23 mouse cellular contexts compared by ENCODE assay signal in the genomic region with DNA sequence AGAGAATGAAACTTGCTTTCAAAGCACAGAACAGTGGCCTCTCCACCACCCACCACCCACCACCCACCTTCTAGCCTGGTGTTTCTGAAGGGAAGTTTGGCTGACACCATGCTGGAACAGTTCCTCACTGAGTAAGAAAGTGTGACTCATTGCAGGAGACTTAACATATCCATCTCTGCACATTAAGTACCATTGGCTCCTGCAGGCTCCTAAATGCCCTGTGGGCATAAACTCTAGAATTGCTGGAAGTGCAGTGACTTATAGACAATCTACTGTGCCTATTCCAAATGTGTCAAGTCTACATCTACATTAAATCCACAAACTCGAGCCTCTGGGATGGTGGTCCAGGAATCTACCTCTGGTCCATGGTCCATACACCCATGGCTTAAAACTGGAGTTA.
DNase-seq lines count a peak whose midpoint lies in the region; ATAC-seq and TF ChIP-seq lines count a peak whose summit lies in the region.
"Had no signal": no experiment of that assay in that cellular context is flagged by ENCODE, and none has a peak within 500 bp of the region (broad histone marks: within the 10 kb centered on the region; RNA-seq: fewer than 3 reads in every experiment).

No protein-coding gene starts in this region.

- no peaks in the 10 kb centered on the region for H3K9me3 ChIP-seq in midbrain, embryonic 11.5 days (ENCODE audit: control insufficient read depth, low read length)
- H3K9me3 ChIP-seq in midbrain, embryonic 15.5 days: no peaks in the 10 kb centered on the region
- H3K9me3 ChIP-seq: embryonic facial prominence, embryonic 12.5 days; forebrain, embryonic 13.5 days; heart, embryonic 15.5 days; hindbrain, embryonic 10.5 days; hindbrain, embryonic 15.5 days had no signal

- no peak overlapping the region for H3K9ac ChIP-seq in midbrain, embryonic 11.5 days (ENCODE audit: low read length)
- H3K9ac ChIP-seq in midbrain, embryonic 15.5 days: no peak overlapping the region
- H3K9ac ChIP-seq: embryonic facial prominence, embryonic 12.5 days; forebrain, embryonic 13.5 days; forebrain, postnatal 0 days; heart, embryonic 15.5 days; hindbrain, embryonic 15.5 days had no signal

- H3K4me2 ChIP-seq in midbrain, embryonic 11.5 days: no peak overlapping the region
- no peak overlapping the region for H3K4me2 ChIP-seq in midbrain, embryonic 15.5 days
- H3K4me2 ChIP-seq: embryonic facial prominence, embryonic 12.5 days; forebrain, embryonic 13.5 days; heart, embryonic 11.5 days; heart, embryonic 15.5 days; hindbrain, embryonic 15.5 days had no signal

- H3K4me3 ChIP-seq in midbrain, embryonic 11.5 days (ENCODE audit: low read depth, low read length): no peak overlapping the region
- H3K4me3 ChIP-seq in midbrain, embryonic 15.5 days: no peak overlapping the region
- H3K4me3 ChIP-seq in embryonic fibroblast, embryonic 13.5 days (ENCODE audit: insufficient read depth, low read length): no peak overlapping the region
- H3K4me3 ChIP-seq: embryonic facial prominence, embryonic 12.5 days; forebrain, embryonic 13.5 days; heart, adult 2 months; heart, embryonic 15.5 days; hindbrain, embryonic 10.5 days; hindbrain, embryonic 15.5 days had no signal

- no peak for DNase-seq in frontal cortex, postnatal 14 days (ENCODE audit: low spot score in 2 of 2)
- DNase-seq in midbrain, embryonic 11.5 days (ENCODE audit: low spot score, missing footprints): peak; percentile 56
- DNase-seq in thymus, postnatal 10 days (ENCODE audit: low spot score in 2 of 2): no peak
- no peak for DNase-seq in cerebellum, postnatal 10 days
- DNase-seq: adrenal gland, adult 2 months; adrenal gland, postnatal 36 days; cerebellum, adult 11 months; cerebellum, adult 8-10 months; cerebellum, postnatal 25 days; forebrain, postnatal 0 days; gastrocnemius, postnatal 36 days; heart, adult 2 months; heart, postnatal 14 days had no signal

- WGBS in midbrain, embryonic 11.5 days: 65% methylated on average over 1 of the region's 1 CpGs
- 75% methylated on average over 1 of the region's 1 CpGs for WGBS in midbrain, embryonic 15.5 days

- TF ChIP-seq CTCF in embryonic fibroblast, embryonic 13.5 days (IDR thresholded peaks at IDR 0.05; ENCODE audit: borderline replicate concordance, insufficient read depth, low read length): no peak

- no peak for TF ChIP-seq POLR2A in embryonic fibroblast, embryonic 13.5 days (IDR thresholded peaks at IDR 0.05; ENCODE audit: low read depth, low read length)

- H3K36me3 ChIP-seq in midbrain, embryonic 11.5 days (ENCODE audit: control insufficient read depth, insufficient read depth, low read length): no peaks in the 10 kb centered on the region
- no peaks in the 10 kb centered on the region for H3K36me3 ChIP-seq in midbrain, embryonic 15.5 days (replicated peaks)
- H3K36me3 ChIP-seq: embryonic facial prominence, embryonic 12.5 days; heart, embryonic 15.5 days; hindbrain, embryonic 10.5 days; hindbrain, embryonic 15.5 days had no signal

- H3K27ac ChIP-seq in midbrain, embryonic 11.5 days (ENCODE audit: low read depth, low read length): no peak overlapping the region
- H3K27ac ChIP-seq in midbrain, embryonic 15.5 days: no peak overlapping the region
- H3K27ac ChIP-seq in embryonic fibroblast, embryonic 13.5 days (ENCODE audit: insufficient read depth, low read length): peak overlapping the region; percentile 54; the same call in 1 of the 2 replicates
- H3K27ac ChIP-seq: embryonic facial prominence, embryonic 12.5 days; forebrain, embryonic 13.5 days; heart, adult 2 months; heart, embryonic 15.5 days; hindbrain, embryonic 10.5 days; hindbrain, embryonic 15.5 days had no signal

- no peaks in the 10 kb centered on the region for H3K27me3 ChIP-seq in midbrain, embryonic 11.5 days (ENCODE audit: control insufficient read depth, insufficient read depth, low read length)
- H3K27me3 ChIP-seq in midbrain, embryonic 15.5 days (replicated peaks): no peaks in the 10 kb centered on the region
- H3K27me3 ChIP-seq: embryonic facial prominence, embryonic 12.5 days; forebrain, embryonic 13.5 days; heart, embryonic 15.5 days; hindbrain, embryonic 15.5 days had no signal

- H3K4me1 ChIP-seq in midbrain, embryonic 11.5 days (ENCODE audit: control insufficient read depth, insufficient read depth, low read length): no peaks in the 10 kb centered on the region
- H3K4me1 ChIP-seq in midbrain, embryonic 15.5 days: no peaks in the 10 kb centered on the region
- no peaks in the 10 kb centered on the region for H3K4me1 ChIP-seq in embryonic fibroblast, embryonic 13.5 days (ENCODE audit: control insufficient read depth, insufficient read depth, low read length)
- H3K4me1 ChIP-seq: embryonic facial prominence, embryonic 12.5 days; heart, embryonic 15.5 days; hindbrain, embryonic 10.5 days; hindbrain, embryonic 15.5 days had no signal

- peak; percentile 85 for ATAC-seq in frontal cortex, adult (ENCODE audit: low TSS enrichment)
- ATAC-seq in midbrain, embryonic 11.5 days (ENCODE audit: low FRiP score): no peak
- no peak for ATAC-seq in midbrain, embryonic 15.5 days (replicated peaks)
- ATAC-seq: forebrain, embryonic 13.5 days; forebrain, postnatal 0 days; intestine, embryonic 16.5 days had no signal
